In genomic region chr2:155072353-155073145, GRCm38 (mm10) we compare ENCODE assay signal across 12 mouse cellular contexts. TPM values are rescaled to one million over a fixed set of nuclear protein-coding genes. Genes with fewer than 3 reads are reported as not detected.
DNase-seq lines count a peak whose midpoint lies in the region; ATAC-seq and TF ChIP-seq lines count a peak whose summit lies in the region.
"Had no signal": no experiment of that assay in that cellular context is flagged by ENCODE, and none has a peak within 500 bp of the region (broad histone marks: within the 10 kb centered on the region; RNA-seq: fewer than 3 reads in every experiment).

No protein-coding gene starts in this region.

- no peak for ATAC-seq in kidney, embryonic 16.5 days (ENCODE audit: low FRiP score, low TSS enrichment)
- ATAC-seq in hindbrain, embryonic 14.5 days (ENCODE audit: low FRiP score) = no peak
- ATAC-seq in liver, postnatal 0 days = no peak
- ATAC-seq: Patski had no signal

- no peak overlapping the region for H3K27ac ChIP-seq in kidney, embryonic 16.5 days (ENCODE audit: low read length)
- peak overlapping the region; percentile 91 for H3K27ac ChIP-seq in embryonic facial prominence, embryonic 10.5 days (replicated peaks)
- no peak overlapping the region for H3K27ac ChIP-seq in hindbrain, embryonic 14.5 days
- H3K27ac ChIP-seq in liver, postnatal 0 days (ENCODE audit: low read depth) = peak overlapping the region; percentile 99
- no peak overlapping the region for H3K27ac ChIP-seq in thymus, adult 2 months (ENCODE audit: control insufficient read depth, insufficient read depth, low read length)
- H3K27ac ChIP-seq: embryonic facial prominence, embryonic 15.5 days had no signal

- no peak for TF ChIP-seq POLR2A in thymus, adult 2 months (IDR thresholded peaks at IDR 0.05; ENCODE audit: control insufficient read depth, extremely low read depth, insufficient read depth, low read length, poor library complexity)

- TF ChIP-seq EP300 in liver, postnatal 0 days (IDR thresholded peaks at IDR 0.05; ENCODE audit: low read depth) = no peak

- peaks cover 19% of the 10 kb centered on the region for H3K4me1 ChIP-seq in kidney, embryonic 16.5 days (ENCODE audit: insufficient read depth, low read length)
- H3K4me1 ChIP-seq in embryonic facial prominence, embryonic 10.5 days = peaks cover 39% of the 10 kb centered on the region
- H3K4me1 ChIP-seq in hindbrain, embryonic 14.5 days (replicated peaks; ENCODE audit: control insufficient read depth, insufficient read depth, low read length) = peaks cover 22% of the 10 kb centered on the region
- peaks cover 26% of the 10 kb centered on the region for H3K4me1 ChIP-seq in liver, postnatal 0 days (ENCODE audit: insufficient read depth)
- H3K4me1 ChIP-seq in thymus, adult 2 months (replicated peaks; ENCODE audit: control insufficient read depth, insufficient read depth, low read length) = peaks cover 14% of the 10 kb centered on the region

- TF ChIP-seq CTCF in liver, postnatal 0 days (IDR thresholded peaks at IDR 0.05; ENCODE audit: low read depth) = no peak
- TF ChIP-seq CTCF in thymus, adult 2 months (IDR thresholded peaks at IDR 0.05; ENCODE audit: borderline replicate concordance, control insufficient read depth, extremely low read depth, insufficient read depth, low read length, poor library complexity) = no peak

- no peak overlapping the region for H3K4me3 ChIP-seq in kidney, embryonic 16.5 days (ENCODE audit: low read length)
- peak overlapping the region; percentile 76 for H3K4me3 ChIP-seq in embryonic facial prominence, embryonic 10.5 days
- no peak overlapping the region for H3K4me3 ChIP-seq in hindbrain, embryonic 14.5 days (replicated peaks; ENCODE audit: low read length)
- peak overlapping the region; percentile 93 for H3K4me3 ChIP-seq in liver, postnatal 0 days (ENCODE audit: low read depth, low read length)
- H3K4me3 ChIP-seq in thymus, adult 2 months (ENCODE audit: control insufficient read depth, insufficient read depth, low read length) = no peak overlapping the region

- no peak overlapping the region for H3K9ac ChIP-seq in kidney, embryonic 16.5 days (replicated peaks; ENCODE audit: low read length)
- no peak overlapping the region for H3K9ac ChIP-seq in hindbrain, embryonic 14.5 days
- peak overlapping the region; percentile 96 for H3K9ac ChIP-seq in liver, postnatal 0 days (replicated peaks)

- no peak for DNase-seq in kidney, adult 8-10 months
- DNase-seq in embryonic facial prominence, embryonic 10.5 days (ENCODE audit: low spot score) = no peak
- no peak for DNase-seq in hindbrain, embryonic 14.5 days (ENCODE audit: low spot score)
- no peak for DNase-seq in liver, postnatal 0 days
- no peak for DNase-seq in frontal cortex, postnatal 36 days (ENCODE audit: low spot score in 2 of 2)
- DNase-seq in adrenal gland, postnatal 14 days = no peak
- DNase-seq in thymus, adult 2 months = no peak
- DNase-seq: heart, adult 18-20 months had no signal

- H3K9me3 ChIP-seq in kidney, embryonic 16.5 days (ENCODE audit: low read length) = no peaks in the 10 kb centered on the region
- H3K9me3 ChIP-seq in embryonic facial prominence, embryonic 10.5 days = no peaks in the 10 kb centered on the region
- no peaks in the 10 kb centered on the region for H3K9me3 ChIP-seq in hindbrain, embryonic 14.5 days (ENCODE audit: control insufficient read depth, low read length)
- no peaks in the 10 kb centered on the region for H3K9me3 ChIP-seq in liver, postnatal 0 days (ENCODE audit: low read length)
- H3K9me3 ChIP-seq: embryonic facial prominence, embryonic 15.5 days had no signal

- 81% methylated on average over 8 of the region's 8 CpGs for WGBS in kidney, embryonic 16.5 days
- WGBS in embryonic facial prominence, embryonic 10.5 days = 89% methylated on average over 8 of the region's 8 CpGs
- WGBS in hindbrain, embryonic 14.5 days = 83% methylated on average over 8 of the region's 8 CpGs
- WGBS in liver, postnatal 0 days (ENCODE audit: insufficient replicate concordance) = 63% methylated on average over 8 of the region's 8 CpGs
- WGBS in thymus, adult 2 months = 94% methylated on average over 8 of the region's 8 CpGs

- H3K4me2 ChIP-seq in kidney, embryonic 16.5 days (replicated peaks; ENCODE audit: low read depth, low read length) = peak overlapping the region; percentile 76; the same call in 1 of the 2 replicates
- peak overlapping the region; percentile 70 for H3K4me2 ChIP-seq in hindbrain, embryonic 14.5 days (replicated peaks)
- peak overlapping the region; percentile 97 for H3K4me2 ChIP-seq in liver, postnatal 0 days (ENCODE audit: low read depth, low read length)

- H3K36me3 ChIP-seq in kidney, embryonic 16.5 days (ENCODE audit: insufficient read depth, low read length) = peaks cover 9% of the 10 kb centered on the region
- H3K36me3 ChIP-seq in embryonic facial prominence, embryonic 10.5 days (replicated peaks) = peaks cover 40% of the 10 kb centered on the region
- 0 out of 2 replicates have a peak, but pooled peaks cover 10% of the 10 kb centered on the region for H3K36me3 ChIP-seq in hindbrain, embryonic 14.5 days (replicated peaks; ENCODE audit: control insufficient read depth, insufficient read depth)
- H3K36me3 ChIP-seq in liver, postnatal 0 days (replicated peaks; ENCODE audit: insufficient read depth, low read length) = peaks cover 10% of the 10 kb centered on the region; the same call in 1 of the 2 replicates
- peaks cover 6% of the 10 kb centered on the region; the same call in 1 of the 2 replicates for H3K36me3 ChIP-seq in thymus, adult 2 months (ENCODE audit: control insufficient read depth, insufficient read depth, low read length)

- H3K27me3 ChIP-seq in kidney, embryonic 16.5 days (ENCODE audit: insufficient read depth, low read length) = no peaks in the 10 kb centered on the region
- H3K27me3 ChIP-seq in embryonic facial prominence, embryonic 10.5 days (replicated peaks; ENCODE audit: low read depth, poor library complexity, severe bottlenecking) = no peaks in the 10 kb centered on the region
- no peaks in the 10 kb centered on the region for H3K27me3 ChIP-seq in hindbrain, embryonic 14.5 days (ENCODE audit: control insufficient read depth, insufficient read depth, low read length)
- H3K27me3 ChIP-seq in liver, postnatal 0 days (ENCODE audit: insufficient read depth, low read length) = no peaks in the 10 kb centered on the region
- no peaks in the 10 kb centered on the region for H3K27me3 ChIP-seq in thymus, adult 2 months (ENCODE audit: control insufficient read depth, insufficient read depth, low read length)
- H3K27me3 ChIP-seq: embryonic facial prominence, embryonic 15.5 days; Patski had no signal

RNA-seq across cellular contexts. Expression of gene Ahcy, which starts 1.7 kb away (rescaled TPM):
- 79.2 and 82.7 TPM in 2 replicates for polyA plus RNA-seq in kidney, embryonic 16.5 days (2015; fragmentation: Nextera tagmentation; extraction: Ambion mirVana)
- polyA plus RNA-seq in embryonic facial prominence, embryonic 10.5 days (2016; fragmentation: Nextera tagmentation; extraction: Ambion mirVana) = 105 and 109 TPM in 2 replicates
- 32.9 and 34.1 TPM in 2 replicates for polyA plus RNA-seq in hindbrain, embryonic 14.5 days (2014; fragmentation: Nextera tagmentation; extraction: Ambion mirVana)
- polyA plus RNA-seq in liver, postnatal 0 days (2015; fragmentation: Nextera tagmentation; extraction: Ambion mirVana) = 224 and 247 TPM in 2 replicates
- 60.2 and 130 TPM in 2 replicates for total RNA-seq in adrenal gland, postnatal 14 days (2021)
- 90.7 and 99.4 TPM in 2 replicates for polyA plus RNA-seq in thymus, adult 2 months (2012; rRNA removed)

RNA-seq across cellular contexts. Expression of gene Gm14226, which starts 54.5 kb away (rescaled TPM):
- polyA plus RNA-seq in kidney, embryonic 16.5 days (2015; fragmentation: Nextera tagmentation; extraction: Ambion mirVana) = 1.9 and 2.1 TPM in 2 replicates
- polyA plus RNA-seq in embryonic facial prominence, embryonic 10.5 days (2016; fragmentation: Nextera tagmentation; extraction: Ambion mirVana) = 0.88 and 1.3 TPM in 2 replicates
- polyA plus RNA-seq in hindbrain, embryonic 14.5 days (2014; fragmentation: Nextera tagmentation; extraction: Ambion mirVana) = 0.10 TPM in 1 of 2 replicates, not detected in the other
- polyA plus RNA-seq in liver, postnatal 0 days (2015; fragmentation: Nextera tagmentation; extraction: Ambion mirVana) = 0.78 and 1.0 TPM in 2 replicates
- total RNA-seq in adrenal gland, postnatal 14 days (2021) = 29.0 and 33.1 TPM in 2 replicates
- polyA plus RNA-seq in thymus, adult 2 months (2012; rRNA removed) = 0.06 and 0.16 TPM in 2 replicates
- polyA plus RNA-seq: small intestine, adult 2 months had no signal

Comparison
In these comparisons a context has a peak if more than half of its experiments do, and no peak if none do; other contexts are left out.
1. H3K27ac ChIP-seq: peak in embryonic facial prominence, embryonic 10.5 days (single experiment) and liver, postnatal 0 days (single experiment); none in kidney, embryonic 16.5 days (single experiment), hindbrain, embryonic 14.5 days (single experiment) and thymus, adult 2 months (single experiment).
2. H3K4me3 ChIP-seq: peak in embryonic facial prominence, embryonic 10.5 days (single experiment) and liver, postnatal 0 days (single experiment); none in kidney, embryonic 16.5 days (single experiment), hindbrain, embryonic 14.5 days (single experiment) and thymus, adult 2 months (single experiment).
3. Peak in every context shown above with its lines, with median percentiles within 50 percentile points of each other: H3K4me2 ChIP-seq.